Mouse (Mus musculus) CH12.LX (cell line): Measurements from ENCODE around the gene Trim62. TPM values are rescaled to one million over a fixed set of nuclear protein-coding genes. Genes with fewer than 3 reads are reported as not detected.

Source experiments
- DNase-seq: peaks from one replicate; pipeline ENCODE4 v3.0.0-alpha.2; 2013; ENCODE audit errors: extremely low read depth
- H3K27ac ChIP-seq: 2 replicates; pipeline ENCODE4 v1.5.1; 2012; ENCODE audit warnings: low read depth, mild to moderate bottlenecking, control low read depth, moderate library complexity; ENCODE audit not compliant: insufficient read depth
- H3K27me3 ChIP-seq: replicated peaks from 2 replicates; pipeline ENCODE3; 2012; ENCODE audit warnings: inconsistent platforms
- H3K36me3 ChIP-seq, 2 experiments: replicated peaks in 1 of 2; 2 replicates each; pipeline versions ENCODE3 to v1.6.1; 2012; ENCODE audit warnings: inconsistent platforms in 1 of 2, low read length in 1 of 2, mild to moderate bottlenecking in 1 of 2, mixed read lengths in 1 of 2, moderate library complexity in 1 of 2; ENCODE audit not compliant: control insufficient read depth in 1 of 2, insufficient read depth in 1 of 2
- H3K4me1 ChIP-seq, 2 experiments: 2 replicates each; pipeline ENCODE4 v1.6.1; 2012; ENCODE audit warnings: inconsistent platforms in 1 of 2, moderate library complexity in 1 of 2; ENCODE audit not compliant: insufficient read depth in 2 of 2, control insufficient read depth in 1 of 2
- H3K4me2 ChIP-seq: 2 replicates; pipeline ENCODE4 v1.6.1; 2012; ENCODE audit warnings: low read depth, mild to moderate bottlenecking, control low read depth; ENCODE audit not compliant: poor library complexity, insufficient read depth, severe bottlenecking
- H3K4me3 ChIP-seq, 3 experiments: fragments of 150-350 bp in 1 of 3; sonication (generic) in 1 of 3; replicated peaks in 1 of 3; 2 replicates each; pipeline versions ENCODE3 to v1.5.1; 2011 to 2012; ENCODE audit warnings: low read depth in 2 of 3, low read length in 2 of 3, mild to moderate bottlenecking in 2 of 3, moderate library complexity in 2 of 3, control low read depth in 1 of 3, improper control_type of control experiment in 1 of 3, inconsistent platforms in 1 of 3, mixed read lengths in 1 of 3; ENCODE audit not compliant: poor library complexity in 1 of 3
- H3K79me2 ChIP-seq: replicated peaks from 2 replicates; pipeline ENCODE4 v1.6.1; 2012; ENCODE audit warnings: mild to moderate bottlenecking, moderate library complexity; ENCODE audit not compliant: control insufficient read depth, poor library complexity, insufficient read depth, severe bottlenecking; ENCODE audit errors: extremely low read depth
- H3K9ac ChIP-seq: 2 replicates; pipeline ENCODE4 v1.6.1; 2012; ENCODE audit warnings: low read depth, mild to moderate bottlenecking, control low read depth, moderate library complexity; ENCODE audit not compliant: insufficient read depth
- H3K9me3 ChIP-seq: replicated peaks from 2 replicates; pipeline ENCODE3; 2012; ENCODE audit warnings: low read length, inconsistent platforms, mixed read lengths
- CTCF ChIP-seq, 2 experiments: IDR thresholded peaks in 1 of 2; conservative IDR thresholded peaks in 1 of 2; 2 replicates each; pipeline ENCODE4 v1.5.1; 2011 to 2012; ENCODE audit warnings: low read depth in 2 of 2, low read length in 2 of 2, improper control_type of control experiment in 1 of 2, inconsistent platforms in 1 of 2, mild to moderate bottlenecking in 1 of 2, moderate library complexity in 1 of 2
- E2F4 ChIP-seq: IDR thresholded peaks from 2 replicates; pipeline ENCODE4 v1.6.1; 2011; ENCODE audit warnings: low read depth, low read length, improper control_type of control experiment; ENCODE audit not compliant: insufficient replicate concordance
- ELF1 ChIP-seq: IDR thresholded peaks from 2 replicates; pipeline ENCODE4 v1.6.1; 2014; ENCODE audit warnings: low read depth, mild to moderate bottlenecking, inconsistent platforms, low read length, improper control_type of control experiment
- EP300 ChIP-seq: IDR thresholded peaks from 2 replicates; pipeline ENCODE4 v1.6.1; 2011; ENCODE audit warnings: low read length, improper control_type of control experiment
- ETS1 ChIP-seq: conservative IDR thresholded peaks from 2 replicates; pipeline ENCODE4 v1.6.1; 2012; ENCODE audit warnings: low read depth, mild to moderate bottlenecking, inconsistent platforms, low read length, improper control_type of control experiment, moderate library complexity
- GABPA ChIP-seq: IDR thresholded peaks from 2 replicates; pipeline ENCODE4 v1.6.1; 2012; ENCODE audit warnings: low read depth, low read length, improper control_type of control experiment, inconsistent platforms; ENCODE audit not compliant: insufficient replicate concordance
- HCFC1 ChIP-seq: IDR thresholded peaks from 2 replicates; pipeline ENCODE4 v1.6.1; 2012; ENCODE audit warnings: low read depth, mild to moderate bottlenecking, inconsistent platforms, low read length, improper control_type of control experiment
- IRF4 ChIP-seq: IDR thresholded peaks from 2 replicates; pipeline ENCODE4 v1.6.1; 2014; ENCODE audit warnings: low read depth, mild to moderate bottlenecking, inconsistent platforms, low read length, improper control_type of control experiment
- JUND ChIP-seq: conservative IDR thresholded peaks from 2 replicates; pipeline ENCODE4 v1.6.1; 2011; ENCODE audit warnings: low read depth, low read length, improper control_type of control experiment
- MAZ ChIP-seq: IDR thresholded peaks from 2 replicates; pipeline ENCODE4 v1.6.1; 2012; ENCODE audit warnings: low read depth, mild to moderate bottlenecking, inconsistent platforms, low read length, improper control_type of control experiment, moderate library complexity
- MEF2A ChIP-seq: IDR thresholded peaks from 2 replicates; pipeline ENCODE4 v1.6.1; 2014; ENCODE audit warnings: low read depth, mild to moderate bottlenecking, inconsistent platforms, low read length, improper control_type of control experiment, borderline replicate concordance
- MXI1 ChIP-seq: IDR thresholded peaks from 2 replicates; pipeline ENCODE4 v1.6.1; 2011; ENCODE audit warnings: mild to moderate bottlenecking, low read depth, low read length, improper control_type of control experiment
- MYC ChIP-seq: IDR thresholded peaks from 2 replicates; pipeline ENCODE4 v1.6.1; 2011; ENCODE audit warnings: low read depth, mild to moderate bottlenecking, improper control_type of control experiment, low read length
- PAX5 ChIP-seq: IDR thresholded peaks from 2 replicates; pipeline ENCODE4 v1.6.1; 2012; ENCODE audit warnings: low read length, inconsistent platforms, mixed read lengths
- RAD21 ChIP-seq: IDR thresholded peaks from 2 replicates; pipeline ENCODE4 v1.6.1; 2011; ENCODE audit warnings: low read depth, mild to moderate bottlenecking, low read length, improper control_type of control experiment, moderate library complexity
- RCOR1 ChIP-seq: conservative IDR thresholded peaks from 2 replicates; pipeline ENCODE4 v1.6.1; 2012; ENCODE audit warnings: low read depth, mild to moderate bottlenecking, inconsistent platforms, low read length, improper control_type of control experiment
- SIN3A ChIP-seq: IDR thresholded peaks from 2 replicates; pipeline ENCODE4 v1.6.1; 2012; ENCODE audit warnings: low read length, improper control_type of control experiment, inconsistent platforms
- SMC3 ChIP-seq: IDR thresholded peaks from 2 replicates; pipeline ENCODE4 v1.6.1; 2011; ENCODE audit warnings: low read depth, low read length, improper control_type of control experiment
- TBP ChIP-seq: conservative IDR thresholded peaks from 2 replicates; pipeline ENCODE4 v1.6.1; 2011; ENCODE audit warnings: low read depth, low read length, improper control_type of control experiment
- ZC3H11A ChIP-seq: IDR thresholded peaks from 2 replicates; pipeline ENCODE4 v1.6.1; 2012; ENCODE audit warnings: low read depth, mild to moderate bottlenecking, inconsistent platforms, low read length, improper control_type of control experiment
- ZKSCAN1 ChIP-seq: IDR thresholded peaks from 2 replicates; pipeline ENCODE4 v1.6.1; 2012; ENCODE audit warnings: low read depth, inconsistent platforms, low read length, improper control_type of control experiment, borderline replicate concordance
- ZMIZ1 ChIP-seq: IDR thresholded peaks from 2 replicates; pipeline ENCODE4 v1.6.1; 2012; ENCODE audit warnings: low read depth, mild to moderate bottlenecking, inconsistent platforms, low read length, improper control_type of control experiment
- dilution Hi-C: fragments of 300-500 bp; cut with MboI; formaldehyde crosslinking; loops from 2 replicates; pipeline ENCODE4 v1.14.3; 2020; ENCODE audit warnings: low sequenced_read_pairs; ENCODE audit not compliant: extremely low pct_unique_long_range_greater_than_20kb, extremely low pct_ligation_motif_present
- in situ Hi-C: fragments of 300-500 bp; cut with MboI; formaldehyde crosslinking; loops from 3 replicates; pipeline ENCODE4 v1.14.3; 2019; ENCODE audit warnings: low sequenced_read_pairs, low pct_ligation_motif_present, low pct_unique_long_range_greater_than_20kb, mixed read lengths
- polyA plus RNA-seq: library from polyadenylated mRNA; unstranded; fragments of >175 nt; gene quantifications from 2 replicates; pipeline ENCODE4 v1.2.1, GENCODE M21; 2012; ENCODE audit warnings: low read depth; ENCODE audit not compliant: insufficient read length
- total RNA-seq, 2 experiments: library from RNA; depleted of rRNA; stranded (reverse); fragments of 300-350 nt in 1 of 2; fragments of >200 nt in 1 of 2; gene quantifications; 2 replicates each; pipeline ENCODE4 v1.2.3; 2012 to 2014

Gene Trim62
- total and polyA plus RNA-seq, 3 experiments = 0.40 to 2.7 (median 0.98) TPM

DNA sequence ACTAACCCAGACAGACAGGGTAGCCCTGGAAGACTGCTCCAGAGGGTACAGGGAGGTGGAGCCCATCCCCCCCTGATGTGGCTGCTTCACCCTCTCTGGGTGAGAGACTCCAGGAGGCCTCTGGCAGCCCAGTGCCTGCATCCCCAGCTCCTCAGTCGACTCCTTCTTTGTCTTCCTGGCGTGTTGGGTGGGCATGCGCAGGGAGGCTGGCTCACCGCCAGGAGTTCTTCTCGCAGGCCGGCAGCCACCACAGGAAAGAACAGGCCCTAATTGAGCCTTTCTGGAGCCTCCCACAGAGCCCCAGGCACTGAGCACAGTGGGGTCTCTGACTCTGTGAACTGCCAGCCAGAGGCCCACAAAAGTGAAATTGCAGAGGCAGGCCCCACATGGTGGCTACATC, 16.0 kb downstream of the Trim62 start:
- no peak overlapping the region for H3K9ac ChIP-seq
- H3K27ac ChIP-seq = no peak overlapping the region
- no peak for DNase-seq
- peaks cover 5 to 11% of the 10 kb centered on the region in 2 experiments; a peak in 3 of 4 replicates for H3K4me1 ChIP-seq
- dilution Hi-C loops = no loop called here
- TF ChIP-seq ETS1 (no peak), ZMIZ1 (no peak), ELF1 (no peak), MAZ (no peak), MXI1 (no peak), PAX5 (no peak), E2F4 (no peak)
- peaks cover 0 to 14% of the 10 kb centered on the region in 2 experiments for H3K36me3 ChIP-seq
- H3K27me3 ChIP-seq = no peaks in the 10 kb centered on the region
- no peaks in the 10 kb centered on the region for H3K9me3 ChIP-seq
- in situ Hi-C loops = no loop called here
- H3K4me2 ChIP-seq = no peak overlapping the region
- H3K4me3 ChIP-seq = no peak overlapping the region
- H3K79me2 ChIP-seq = no peaks in the 10 kb centered on the region

- Histone ChIP-seq H3K4me3 (no peak overlapping the region), H3K79me2 (no peaks in the 10 kb centered on the region), H3K36me3 (peaks cover 0 to 14% of the 10 kb centered on the region in 2 experiments)
- TF ChIP-seq E2F4 (no peak), GABPA (no peak), MYC (no peak), MEF2A (no peak), ZC3H11A (no peak), CTCF (conservative IDR thresholded peaks at IDR 0.05 in 1 of 2, IDR thresholded peaks at IDR 0.05 in 1 of 2; ENCODE audit: low read depth in 2 of 2, low read length in 2 of 2) (no peak), TBP (no peak), RAD21 (no peak), SMC3 (no peak), SIN3A (no peak), IRF4 (no peak), PAX5 (no peak), JUND (no peak), ZKSCAN1 (no peak), EP300 (no peak), MAZ (no peak), HCFC1 (no peak), RCOR1 (no peak)
- TF ChIP-seq, all 38 proteins: peak for 0
- Histone ChIP-seq H3K4me1 (peaks cover 8 to 16% of the 10 kb centered on the region in 2 experiments; a peak in 3 of 4 replicates), H3K9ac (no peak overlapping the region), H3K27me3 (no peaks in the 10 kb centered on the region), H3K27ac (no peak overlapping the region), H3K9me3 (no peaks in the 10 kb centered on the region), H3K4me2 (no peak overlapping the region)
- in situ Hi-C loops = no loop called here
- dilution Hi-C loops = no loop called here
- DNase-seq = no peak
Measured at GRCm38 (mm10) chr4:128900484-128900883, 17.1 kb downstream of the Trim62 start.
